Mouse (Mus musculus): ENCODE measurements around the gene Lamb1.
A peak's percentile ranks its signal among the peaks of the same experiment; 100 is the strongest.

Lamb1 gene

DNA sequence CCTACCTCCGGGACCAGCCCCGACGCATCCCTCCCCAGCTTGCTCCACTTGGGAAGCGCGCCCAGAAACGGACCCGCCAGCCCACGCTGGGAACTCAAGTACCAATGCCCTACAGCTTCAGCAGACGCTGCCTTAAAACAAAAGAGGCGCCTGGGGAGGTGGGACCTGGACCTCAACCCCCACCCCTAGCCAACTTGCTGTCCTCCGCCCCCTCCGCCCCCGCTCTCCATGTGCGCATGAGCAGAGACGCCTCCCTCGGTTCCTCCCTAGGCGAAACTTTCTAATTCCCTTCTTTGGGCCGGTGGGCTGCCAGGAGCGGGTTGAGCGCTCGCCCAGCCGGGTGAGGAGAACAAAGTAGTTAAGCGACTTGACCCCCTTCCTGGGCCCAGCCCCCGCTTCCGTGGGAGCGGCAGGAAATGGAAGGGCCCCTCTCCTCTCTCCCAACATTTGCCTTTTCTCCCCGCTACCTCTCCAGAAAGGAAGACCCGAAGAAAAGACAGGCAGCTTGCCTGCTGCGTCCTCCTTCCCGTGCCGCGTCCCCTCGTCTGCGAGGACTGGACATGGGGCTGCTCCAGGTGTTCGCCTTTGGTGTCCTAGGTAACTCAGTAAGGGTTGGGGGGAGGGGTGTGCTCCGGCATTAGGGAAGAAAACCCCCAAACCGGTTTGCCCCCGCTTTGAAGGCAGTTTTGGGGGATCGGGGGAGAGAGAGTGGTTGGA, at the start of gene Lamb1:
Gene Lamb1 (plus strand): TSS at position 230 of the 717 bp plus-strand sequence.
- peak; percentile 81 for DNase-seq (ENCODE audit: low spot score)

DNA sequence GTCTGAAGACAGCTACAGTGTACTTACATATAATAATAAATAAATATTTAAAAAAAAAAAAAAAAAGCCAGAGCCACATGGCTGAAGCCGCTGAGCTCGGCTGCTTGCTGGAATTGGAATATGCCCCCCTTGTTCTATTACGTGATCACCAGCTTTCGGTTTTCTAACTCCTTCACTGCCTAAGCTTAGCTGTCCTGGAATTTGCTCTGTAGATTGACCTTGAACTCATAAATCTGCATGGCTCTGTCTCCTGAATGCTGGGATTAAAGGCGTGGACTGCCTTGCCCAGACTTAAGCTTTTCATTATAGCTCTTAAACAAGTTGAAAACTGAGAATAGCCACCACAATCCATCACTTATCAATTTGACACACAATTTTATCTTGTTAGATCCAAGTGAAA, 47.8 kb upstream of the Lamb1 start:
- no peak for DNase-seq (ENCODE audit: low spot score)

DNA sequence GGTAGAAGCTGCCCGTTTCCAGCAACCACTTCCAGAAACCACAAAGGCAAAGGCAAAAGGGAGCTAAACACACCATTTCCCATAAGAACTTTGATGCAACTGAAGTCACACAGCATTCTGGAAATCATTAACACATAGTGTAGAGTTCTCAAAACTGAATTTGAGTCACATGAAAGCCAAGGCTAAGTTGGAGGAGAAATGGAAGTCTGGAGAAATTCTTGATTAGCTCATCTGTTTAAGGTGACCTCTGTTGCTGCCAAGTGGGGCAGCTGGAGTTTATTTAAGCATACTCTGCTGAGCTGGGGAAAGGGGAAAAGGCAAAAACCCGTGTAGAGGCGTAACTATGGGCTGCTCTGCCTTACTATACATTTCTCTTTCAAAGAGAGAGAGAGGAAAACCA, 46.3 kb upstream of the Lamb1 start:
- DNase-seq (ENCODE audit: low spot score) = no peak

DNA sequence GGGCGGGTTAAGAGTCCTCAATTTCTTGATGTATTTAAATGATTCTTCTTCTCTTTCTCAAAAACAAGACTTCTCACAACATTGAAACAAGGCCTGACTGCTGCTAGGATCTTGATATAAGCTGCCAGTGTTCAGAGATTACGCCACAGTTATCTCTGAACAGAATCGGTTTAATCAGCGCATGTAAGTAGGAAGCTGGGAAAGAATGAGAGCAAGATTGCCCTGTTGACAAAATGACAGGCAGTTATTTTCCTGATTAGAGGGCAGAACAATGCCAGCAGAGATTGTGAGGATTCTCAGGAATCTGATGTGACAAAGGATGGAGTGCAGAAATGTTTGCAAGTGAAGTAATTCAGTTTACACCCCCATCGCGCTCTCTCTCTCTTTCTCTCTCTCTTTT, 43.5 kb upstream of the Lamb1 start:
- no peak for DNase-seq (ENCODE audit: low spot score)

DNA sequence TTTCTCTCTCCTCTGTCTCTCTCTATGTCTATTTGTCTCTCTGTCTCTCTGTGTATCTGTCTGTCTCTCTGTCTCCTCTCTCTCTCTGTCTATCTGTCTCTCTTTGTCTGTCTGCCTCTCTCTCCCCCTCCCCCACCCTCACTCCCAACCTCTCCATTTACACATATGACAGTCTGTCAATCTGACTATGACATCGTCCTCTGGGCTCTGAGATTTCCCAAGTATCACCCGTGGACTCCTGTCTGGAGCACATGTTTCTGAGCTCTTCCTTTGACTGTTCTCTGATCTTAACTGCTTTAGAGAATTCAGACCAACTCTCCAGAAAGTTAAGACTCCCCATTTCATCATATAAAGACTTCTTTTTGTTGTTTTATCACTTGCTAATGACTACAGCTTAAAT, 42.8 kb upstream of the Lamb1 start:
- DNase-seq (ENCODE audit: low spot score) = no peak

DNA sequence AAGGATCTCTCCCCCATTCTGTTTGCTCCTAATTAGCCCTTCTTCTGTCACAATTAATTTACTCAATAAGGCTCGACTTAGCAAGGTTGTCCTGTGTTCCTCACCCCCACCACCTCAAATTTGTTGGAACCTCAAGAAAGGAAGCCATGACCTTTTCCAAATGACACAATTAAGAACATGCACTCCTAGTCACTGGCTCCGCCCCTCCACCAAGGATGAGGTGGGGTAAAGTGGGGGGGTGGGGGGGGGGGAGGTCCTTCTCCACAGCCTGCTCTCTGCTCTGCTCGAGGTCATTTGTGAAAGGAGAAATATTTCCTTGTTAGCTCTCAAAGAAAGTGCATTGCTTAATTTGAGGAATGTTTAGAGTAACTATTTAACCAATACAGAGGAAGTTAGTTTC, 42.3 kb upstream of the Lamb1 start:
- DNase-seq (ENCODE audit: low spot score) = no peak

DNA sequence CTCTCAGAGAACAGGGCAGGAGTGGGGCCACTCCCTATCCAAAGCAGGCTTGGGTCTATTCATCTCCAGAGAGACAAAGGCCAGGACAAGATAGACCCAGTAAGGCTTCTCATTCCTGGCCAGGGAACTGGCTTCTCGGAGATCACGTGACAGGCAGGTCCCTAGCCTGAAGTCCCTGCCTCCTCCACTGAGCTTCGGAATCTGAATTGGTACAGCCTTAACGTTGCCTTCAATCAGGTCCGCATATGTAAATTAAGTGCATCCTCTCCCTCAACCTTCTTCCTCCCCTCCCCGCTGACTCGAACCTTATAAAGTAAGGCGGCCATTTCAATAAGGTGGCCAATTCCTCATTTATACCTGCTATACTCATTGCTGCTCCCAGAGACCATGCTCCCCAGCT, 39.6 kb upstream of the Lamb1 start:
- DNase-seq (ENCODE audit: low spot score) = no peak

DNA sequence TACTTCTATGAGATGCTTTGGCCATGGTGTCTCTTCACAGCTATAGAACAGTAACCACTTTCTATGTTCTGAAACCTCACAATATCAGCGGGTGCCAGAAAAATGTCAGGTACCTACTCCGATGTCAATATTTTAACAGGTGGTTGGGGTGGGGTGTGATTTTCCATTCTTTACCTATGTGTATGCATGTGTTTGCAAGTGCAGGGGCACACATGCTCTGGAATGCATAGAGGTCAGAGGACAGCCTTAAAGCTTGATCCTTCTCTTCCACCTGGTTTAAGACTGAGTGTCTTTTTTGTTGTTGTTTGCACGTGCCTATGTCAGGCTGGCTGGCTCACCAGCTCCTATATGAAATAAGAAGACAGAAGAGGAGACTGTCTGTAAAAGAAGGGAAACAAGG, 37.9 kb upstream of the Lamb1 start:
- no peak for DNase-seq (ENCODE audit: low spot score)

DNA sequence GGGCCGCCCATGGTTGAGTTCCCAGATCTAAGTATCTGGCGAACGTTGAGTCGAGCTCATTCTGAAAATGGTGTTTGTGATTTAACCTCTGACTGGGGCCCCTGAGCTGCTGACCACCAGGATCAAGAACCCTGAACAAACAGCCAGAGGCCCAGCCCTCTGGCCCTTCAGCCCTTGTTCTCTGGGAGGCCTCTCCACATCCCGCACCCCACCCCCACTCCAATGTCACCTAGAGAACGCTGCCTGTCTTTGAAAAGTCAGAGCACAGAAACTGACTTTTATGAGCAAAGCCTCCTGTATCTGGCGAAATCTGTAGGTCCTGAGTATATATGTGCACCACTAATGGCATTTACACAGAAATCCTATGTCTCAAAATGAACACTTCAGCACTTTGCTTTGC, 36.2 kb upstream of the Lamb1 start:
- no peak for DNase-seq (ENCODE audit: low spot score)

DNA sequence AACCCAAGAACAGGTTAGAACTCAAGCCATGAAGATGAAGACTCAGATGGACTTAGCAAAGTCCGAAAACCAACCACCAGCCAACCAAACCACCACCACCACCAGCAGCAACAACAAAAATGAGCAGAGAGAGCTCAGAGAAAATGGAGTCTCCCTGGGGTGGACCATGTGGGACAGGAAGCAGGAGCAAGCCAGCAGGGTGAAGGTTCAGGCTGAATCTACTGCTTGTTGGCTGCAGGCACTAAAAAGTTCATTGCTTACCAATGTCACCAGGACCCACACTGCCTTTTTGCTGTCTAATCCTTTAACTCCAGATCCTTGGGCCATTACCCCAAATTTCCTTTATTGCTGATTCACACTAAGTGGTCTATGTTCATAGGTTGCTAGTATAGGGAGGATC, 32.4 kb upstream of the Lamb1 start:
- DNase-seq (ENCODE audit: low spot score) = no peak

DNA sequence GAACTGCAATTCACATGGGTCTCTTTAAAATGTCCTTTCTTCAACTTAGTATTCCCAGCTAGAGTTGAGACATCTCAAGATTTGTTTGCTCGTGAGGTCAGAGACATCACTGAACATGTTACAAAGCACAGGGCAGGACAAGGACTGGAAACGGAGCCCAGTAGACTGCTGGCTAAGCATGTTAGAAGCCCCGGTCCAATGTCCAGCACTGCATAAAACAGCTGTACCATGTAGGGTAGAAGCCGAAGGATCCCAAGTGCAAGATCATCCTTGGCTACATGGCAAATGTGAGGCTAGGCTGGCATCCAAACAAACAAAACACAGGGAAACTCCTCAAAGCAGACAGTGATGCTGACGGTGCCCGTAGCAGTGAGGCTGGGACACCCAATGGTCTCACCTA, 30.0 kb upstream of the Lamb1 start:
- no peak for DNase-seq (ENCODE audit: low spot score)

DNA sequence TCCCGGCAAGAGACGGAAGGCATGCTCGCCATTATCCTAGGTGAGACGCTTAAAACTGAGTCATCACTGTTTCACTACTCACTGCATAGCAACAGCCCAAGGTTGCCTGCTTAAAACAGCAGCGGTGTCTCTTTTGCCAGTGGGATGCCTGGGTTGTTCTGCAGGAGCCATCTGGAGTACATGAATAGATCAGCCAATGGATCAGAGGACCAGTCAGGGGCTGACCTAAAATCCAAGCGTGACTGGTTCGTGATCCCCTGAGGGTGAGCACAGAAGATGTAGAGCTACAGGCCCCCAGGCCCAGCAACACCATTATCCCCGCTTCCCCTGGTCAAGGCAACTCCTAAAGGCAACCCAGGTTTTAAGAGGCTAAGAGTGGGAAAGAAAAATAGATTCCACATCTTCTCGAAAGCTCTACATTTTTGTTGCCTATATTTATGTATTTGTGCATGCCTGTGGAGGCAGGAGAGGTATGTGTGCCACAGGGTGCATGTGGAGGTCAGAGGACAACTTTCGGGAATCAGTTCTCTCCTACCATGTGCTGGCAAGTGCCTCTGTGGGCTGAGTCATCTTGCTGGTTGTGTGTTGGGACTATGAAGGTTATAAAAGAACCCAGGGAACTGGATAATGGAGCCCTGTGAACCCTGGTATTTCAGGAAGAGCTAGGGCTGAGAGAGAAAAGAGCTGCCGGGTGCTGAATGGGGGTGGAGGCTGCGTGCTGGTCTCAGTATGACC, 28.0 kb upstream of the Lamb1 start:
- peak; percentile 40 for DNase-seq (ENCODE audit: low spot score)

DNA sequence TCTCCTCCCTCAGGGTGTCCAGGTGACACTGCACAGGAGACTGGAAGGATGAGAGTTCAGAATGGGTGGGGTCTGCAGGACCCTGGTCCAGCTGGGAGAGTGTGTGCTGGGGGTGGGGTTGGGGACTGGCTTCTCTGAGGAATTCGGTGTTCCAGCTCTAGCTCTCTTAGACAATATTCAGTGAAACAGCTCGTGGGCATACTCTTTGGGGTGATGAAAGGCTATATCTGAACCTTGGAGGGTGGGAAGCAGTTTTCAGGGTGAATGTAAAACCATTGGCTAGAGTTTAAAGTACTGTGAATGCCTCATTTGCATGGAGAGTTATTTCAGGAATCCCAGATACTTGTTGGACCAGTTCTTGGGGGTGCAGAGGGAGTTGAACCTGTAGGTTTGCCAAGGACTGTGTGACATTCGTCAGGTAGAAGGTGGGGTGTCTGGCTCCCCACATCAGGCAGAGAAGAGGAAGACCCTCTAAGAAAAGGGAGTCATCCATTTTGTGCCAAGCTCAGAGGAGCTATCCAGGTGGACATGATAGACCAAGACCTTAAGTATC, 25.9 kb upstream of the Lamb1 start:
- DNase-seq (ENCODE audit: low spot score) = no peak

DNA sequence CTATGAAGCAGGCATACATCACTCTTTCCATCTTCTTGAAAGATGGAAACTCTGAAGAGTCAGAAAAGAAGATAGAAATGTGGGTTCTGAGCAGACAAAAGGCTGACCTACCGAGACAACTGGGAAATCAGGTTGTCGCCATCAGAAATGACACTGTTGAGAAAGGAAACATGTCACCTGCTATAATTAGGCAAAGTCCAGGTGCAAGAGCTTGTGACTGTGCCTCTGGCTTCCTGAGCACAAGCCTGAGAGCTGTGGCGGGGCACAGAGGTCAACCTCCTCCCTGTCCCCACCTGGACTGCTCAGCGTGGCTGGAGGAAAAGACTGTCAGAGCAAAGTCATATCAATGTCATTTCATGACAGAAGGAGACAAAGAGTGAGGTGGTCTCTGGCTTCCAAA, 25.2 kb upstream of the Lamb1 start:
- DNase-seq (ENCODE audit: low spot score) = no peak

DNA sequence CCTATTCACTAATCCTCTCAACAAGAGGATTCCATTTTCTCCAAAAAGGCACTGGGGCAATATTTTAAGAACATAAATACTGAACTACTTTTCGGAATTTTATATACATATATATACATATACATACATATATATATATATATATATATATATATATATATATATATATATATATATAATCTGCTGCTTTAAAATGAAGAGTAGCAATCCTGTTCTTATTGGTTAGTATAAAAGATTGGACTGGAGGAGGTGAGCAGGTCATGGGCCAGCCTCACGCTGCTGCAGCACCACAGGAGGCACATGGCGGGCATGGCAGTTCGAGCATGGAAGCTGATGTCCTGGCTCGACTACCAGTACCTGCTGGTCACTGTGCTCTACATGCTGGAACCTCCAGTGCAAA, 24.6 kb upstream of the Lamb1 start, which contains the start of gene Gm6993:
Gene Gm6993 (plus strand): TSS at position 301 of the 400 bp plus-strand sequence.
- no peak for DNase-seq (ENCODE audit: low spot score)

DNA sequence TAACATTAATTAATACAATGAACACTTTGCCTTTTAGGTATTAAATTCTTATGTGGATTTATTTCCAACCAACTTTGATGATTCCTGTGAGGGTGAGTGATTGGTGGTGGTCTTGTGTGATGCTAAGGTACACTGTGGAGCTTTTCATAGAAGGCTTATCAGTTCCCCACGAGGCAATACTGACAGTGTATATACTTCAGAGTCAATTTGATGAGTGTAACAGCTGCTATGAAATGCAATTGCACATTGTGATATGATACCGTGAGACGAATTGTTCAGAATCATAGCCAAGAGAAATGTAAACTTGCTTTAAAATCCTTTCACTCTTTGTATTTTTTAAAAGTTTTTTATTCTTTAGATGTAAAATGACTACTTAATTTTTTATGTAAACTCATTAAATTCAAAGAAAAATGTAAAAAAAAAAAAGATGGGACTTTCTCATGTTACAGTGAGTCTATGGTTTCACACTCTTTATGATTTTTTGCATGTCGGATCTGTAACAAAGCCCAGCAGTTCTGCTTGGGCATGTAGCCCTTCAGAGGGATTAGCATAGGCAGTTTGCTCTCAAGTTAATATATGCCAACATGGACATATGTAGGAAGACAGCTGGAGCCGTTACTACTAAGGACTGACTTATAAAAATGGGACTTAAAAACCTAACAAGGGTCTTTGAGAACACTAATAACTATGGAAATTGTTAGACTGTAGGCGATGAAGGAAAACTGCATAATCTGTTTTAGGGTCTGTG, 23.3 kb upstream of the Lamb1 start:
- DNase-seq (ENCODE audit: low spot score) = no peak

DNA sequence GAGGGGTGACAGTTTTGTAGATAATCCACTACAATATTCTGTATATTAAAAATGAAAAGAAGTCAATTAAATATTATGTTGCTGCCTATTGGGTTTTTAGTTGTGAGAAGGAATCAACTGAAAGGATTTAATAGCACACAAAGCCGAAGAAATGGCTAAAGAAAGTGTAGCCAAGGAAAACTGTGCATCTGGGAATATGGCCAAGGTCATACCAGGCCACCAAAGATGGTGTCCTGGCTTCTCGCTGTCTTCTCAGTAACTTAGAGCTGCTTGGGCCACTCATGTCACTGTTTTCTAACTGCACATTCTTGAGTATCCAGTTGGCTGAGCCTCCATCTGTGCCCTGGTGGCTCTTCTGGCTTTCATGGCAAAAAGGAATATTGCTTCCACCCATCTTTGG, 21.0 kb upstream of the Lamb1 start:
- no peak for DNase-seq (ENCODE audit: low spot score)

DNA sequence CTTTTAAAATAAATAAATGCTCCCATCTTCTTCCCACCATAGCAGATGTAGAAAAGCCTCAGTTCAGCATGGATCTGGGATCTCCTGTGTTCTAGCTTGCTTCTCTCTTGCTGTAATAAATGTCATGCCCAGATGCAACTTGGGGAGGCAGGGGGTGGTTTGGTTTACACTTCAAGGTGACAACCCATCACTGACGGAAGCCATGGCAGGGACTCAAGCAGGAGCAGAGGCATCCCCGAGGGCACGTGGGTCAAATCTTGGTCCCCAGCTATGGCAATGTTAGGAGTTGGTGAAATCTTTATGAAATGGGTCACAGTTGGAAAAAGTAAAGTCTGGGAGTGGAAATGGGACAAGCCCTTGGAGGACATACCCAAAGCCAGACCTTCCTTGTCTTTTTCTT, 20.3 kb upstream of the Lamb1 start:
- no peak for DNase-seq (ENCODE audit: low spot score)

DNA sequence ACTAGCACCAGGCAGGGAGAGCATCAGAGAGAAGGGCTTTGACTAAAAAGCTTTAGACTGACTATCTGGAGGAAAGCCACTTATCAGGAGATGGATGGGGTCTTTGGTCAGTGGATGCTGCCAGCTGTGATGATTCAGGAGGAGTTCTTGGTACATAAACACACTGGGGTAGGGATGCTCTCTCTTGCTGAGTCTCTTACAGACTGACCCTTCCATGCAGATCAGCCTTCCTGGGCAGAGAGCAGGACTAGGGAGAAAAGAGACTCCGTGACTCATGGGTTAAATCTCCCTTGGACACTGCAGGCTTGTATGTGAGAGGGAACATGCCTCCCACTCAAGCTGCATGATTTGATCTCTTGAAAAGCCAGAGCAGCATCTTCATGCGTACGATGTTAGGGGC, 18.9 kb upstream of the Lamb1 start:
- DNase-seq (ENCODE audit: low spot score) = no peak

DNA sequence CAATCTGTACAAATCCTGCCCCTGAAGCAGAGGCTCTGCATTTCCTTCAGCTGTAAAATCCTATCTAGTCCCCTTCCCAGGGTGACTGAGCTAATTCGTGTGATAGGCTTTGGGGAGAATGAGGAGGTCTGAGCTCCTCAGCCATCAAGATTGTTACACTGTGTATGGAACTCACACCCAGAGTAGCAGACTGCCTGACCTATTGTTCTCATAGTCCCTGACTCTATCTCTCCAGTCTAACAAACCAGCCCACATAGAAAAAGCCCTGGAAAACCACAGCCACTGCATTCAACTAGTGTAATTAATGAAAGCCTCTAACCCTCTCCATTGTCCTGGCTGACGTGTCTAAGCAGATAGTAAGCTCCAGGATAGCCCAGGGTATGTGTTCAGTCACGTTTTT, 18.4 kb upstream of the Lamb1 start:
- DNase-seq (ENCODE audit: low spot score) = no peak

DNA sequence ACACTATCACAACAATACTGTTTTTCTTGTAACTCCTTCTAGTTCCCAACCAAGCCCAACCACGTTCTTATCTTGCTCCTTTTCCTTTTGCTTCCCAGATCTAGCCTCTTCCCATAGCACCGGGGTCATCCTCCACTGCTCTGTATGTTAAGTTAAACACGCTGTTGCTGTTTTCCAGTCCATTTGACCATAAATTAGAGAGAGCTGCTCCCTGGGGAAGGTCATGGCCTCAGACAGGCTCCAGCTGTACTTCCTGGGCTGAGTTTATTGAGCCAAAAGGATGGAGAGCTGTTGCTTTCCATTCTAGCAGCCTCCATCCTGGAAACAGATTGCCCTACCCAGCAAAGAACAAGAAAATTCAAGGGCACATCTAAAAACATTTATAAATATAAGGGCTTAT, 16.9 kb upstream of the Lamb1 start:
- peak; percentile 68 for DNase-seq (ENCODE audit: low spot score)

DNA sequence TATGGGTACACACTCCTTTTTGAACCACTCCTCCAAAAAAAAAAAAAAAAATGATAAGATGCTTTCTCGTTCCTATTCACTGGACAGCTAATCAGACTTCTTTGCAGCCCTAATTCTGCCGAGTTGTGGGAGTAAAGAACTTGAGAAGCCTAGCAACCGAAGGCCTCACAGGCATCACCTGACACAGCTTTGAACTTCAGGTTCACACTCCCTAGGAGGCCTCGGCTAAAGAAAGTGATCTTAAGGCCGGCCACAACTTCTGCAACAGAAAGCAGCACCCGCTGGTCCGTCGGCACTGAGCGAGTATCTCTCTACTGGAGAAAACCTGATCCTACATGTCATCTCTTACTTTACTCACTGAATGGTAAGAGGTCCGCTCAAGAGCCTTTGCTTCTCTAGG, 16.4 kb upstream of the Lamb1 start:
- no peak for DNase-seq (ENCODE audit: low spot score)

DNA sequence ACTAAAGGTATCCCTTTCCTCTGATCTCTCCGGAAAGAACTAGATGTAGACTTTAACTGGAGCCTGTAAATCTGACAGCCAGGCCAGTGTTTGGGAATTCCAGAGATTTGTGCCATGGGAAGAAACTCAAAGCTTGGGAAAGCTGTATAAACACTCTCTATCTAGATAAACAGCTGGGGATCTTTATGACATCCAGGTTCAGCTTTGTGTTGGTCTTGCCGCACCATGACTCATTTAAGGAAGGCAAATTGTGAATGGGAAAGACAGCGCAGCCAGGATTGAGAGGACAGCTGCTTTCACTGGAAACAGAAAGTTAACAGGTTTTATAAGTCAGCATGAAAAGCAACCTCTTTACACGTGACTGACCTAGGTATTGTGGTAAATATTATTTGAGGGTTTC, 12.8 kb upstream of the Lamb1 start:
- peak; percentile 45 for DNase-seq (ENCODE audit: low spot score)
